Mouse (Mus musculus) gastrocnemius, postnatal 10 days (tissue): ENCODE data around the gene Ehmt1. TPM values are rescaled to one million over a fixed set of nuclear protein-coding genes. Genes with fewer than 3 reads are reported as not detected.
A peak's percentile ranks its signal among the peaks of the same experiment; 100 is the strongest.

Source experiments
- DNase-seq: peaks from one replicate; pipeline ENCODE4 v3.0.0; 2021; ENCODE audit warnings: mixed read lengths
- total RNA-seq, 2 experiments: library from RNA; stranded (reverse); gene quantifications; 2 replicates each; pipeline ENCODE4 v1.2.3; 2021

The Ehmt1 gene
- total RNA-seq, 2 experiments from 2014 or later = 36.3 to 48.6 TPM

GRCm38 (mm10) chr2:24912189-24912588, 7.2 kb downstream of the Ehmt1 start:
- DNase-seq = no peak

DNA sequence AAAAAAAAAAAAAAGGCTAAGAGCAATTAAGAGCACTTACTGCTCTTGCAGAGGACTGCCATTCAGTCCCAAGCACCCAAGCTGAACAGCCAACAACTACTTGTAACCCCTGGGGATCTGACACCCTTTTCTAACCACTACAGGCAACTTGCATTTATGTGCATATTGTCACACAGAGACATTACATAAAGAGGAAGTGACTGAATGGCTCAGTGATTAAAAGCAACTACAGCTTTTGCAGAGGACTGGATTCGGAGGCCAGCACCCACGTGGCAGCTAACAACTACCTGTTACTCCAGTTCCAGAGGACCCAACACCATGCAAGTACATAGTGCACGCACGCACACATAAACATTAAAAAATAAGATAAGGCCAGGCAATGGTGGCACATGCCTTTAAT, 8.9 kb downstream of the Ehmt1 start:
- DNase-seq = no peak

DNA sequence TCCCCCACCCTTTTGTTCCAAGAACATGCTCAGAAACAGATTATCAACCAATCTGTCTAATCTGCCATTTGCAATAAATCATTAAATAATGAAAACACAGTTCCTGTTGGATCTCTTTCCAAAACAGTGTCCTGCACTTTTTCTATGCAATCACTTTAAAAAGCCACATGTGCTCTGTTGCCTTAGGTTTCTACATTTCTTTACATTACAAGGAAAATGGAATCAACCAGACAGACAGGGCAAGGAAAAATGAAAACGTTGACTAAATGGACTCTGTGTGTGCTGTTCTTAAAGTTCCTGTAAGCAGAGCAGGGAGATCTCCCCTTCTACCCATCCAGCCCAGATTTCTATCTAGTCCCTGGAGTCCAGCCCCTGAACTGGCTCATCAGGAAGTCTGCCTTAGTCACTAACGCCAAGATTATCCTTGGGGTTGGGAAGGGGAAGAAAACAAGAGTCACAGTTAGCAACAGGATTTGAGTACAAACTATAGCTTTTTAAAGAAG, 13.7 kb downstream of the Ehmt1 start:
- no peak for DNase-seq

- DNase-seq = no peak
Measured at GRCm38 (mm10) chr2:24904823-24905652, 14.4 kb downstream of the Ehmt1 start.

- DNase-seq = no peak
Measured at GRCm38 (mm10) chr2:24902999-24903398, 16.4 kb downstream of the Ehmt1 start.

GRCm38 (mm10) chr2:24901055-24901454, 18.4 kb downstream of the Ehmt1 start:
- no peak for DNase-seq

- no peak for DNase-seq
Measured at GRCm38 (mm10) chr2:24899292-24899691, 20.1 kb downstream of the Ehmt1 start.

DNA sequence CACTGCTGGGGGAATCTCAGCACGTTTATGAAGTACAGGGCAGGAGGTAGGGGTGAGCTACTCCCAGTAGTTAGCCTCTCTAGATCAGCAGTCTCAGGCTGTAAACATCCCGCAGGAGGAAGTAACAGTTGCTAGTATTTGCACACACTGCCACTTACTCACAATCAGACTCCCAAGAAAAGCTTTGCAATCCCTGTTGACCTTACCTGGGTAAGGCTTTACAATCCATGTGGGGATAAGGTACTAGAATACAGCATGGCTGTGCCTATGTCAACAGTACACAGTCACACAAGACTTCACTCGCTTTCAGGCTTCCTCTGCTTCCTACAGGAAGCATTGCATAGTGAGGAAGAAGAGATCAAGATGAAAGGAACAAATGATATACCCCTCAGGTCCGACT, 22.7 kb downstream of the Ehmt1 start:
- DNase-seq = no peak

GRCm38 (mm10) chr2:24894211-24894610, 25.2 kb downstream of the Ehmt1 start:
- DNase-seq = no peak

DNA sequence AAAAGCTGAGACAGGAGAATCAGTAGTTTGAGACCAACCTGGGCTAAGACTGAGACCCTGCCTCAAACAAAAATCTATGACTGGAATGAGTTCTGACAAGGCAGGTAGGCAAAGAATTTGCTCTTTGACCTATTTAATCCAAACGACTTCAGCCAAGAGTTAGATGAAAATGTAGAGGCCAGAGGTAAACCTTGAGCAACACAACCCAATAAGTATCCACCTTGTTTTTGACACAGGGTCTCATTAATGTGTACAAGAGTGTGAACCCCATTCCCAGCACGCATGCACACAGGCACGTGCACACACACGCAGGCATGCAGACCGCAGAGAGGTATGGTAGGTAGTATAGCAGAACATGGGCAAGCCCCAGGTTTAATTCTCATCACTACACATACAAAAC, 27.1 kb downstream of the Ehmt1 start:
- DNase-seq = no peak

DNA sequence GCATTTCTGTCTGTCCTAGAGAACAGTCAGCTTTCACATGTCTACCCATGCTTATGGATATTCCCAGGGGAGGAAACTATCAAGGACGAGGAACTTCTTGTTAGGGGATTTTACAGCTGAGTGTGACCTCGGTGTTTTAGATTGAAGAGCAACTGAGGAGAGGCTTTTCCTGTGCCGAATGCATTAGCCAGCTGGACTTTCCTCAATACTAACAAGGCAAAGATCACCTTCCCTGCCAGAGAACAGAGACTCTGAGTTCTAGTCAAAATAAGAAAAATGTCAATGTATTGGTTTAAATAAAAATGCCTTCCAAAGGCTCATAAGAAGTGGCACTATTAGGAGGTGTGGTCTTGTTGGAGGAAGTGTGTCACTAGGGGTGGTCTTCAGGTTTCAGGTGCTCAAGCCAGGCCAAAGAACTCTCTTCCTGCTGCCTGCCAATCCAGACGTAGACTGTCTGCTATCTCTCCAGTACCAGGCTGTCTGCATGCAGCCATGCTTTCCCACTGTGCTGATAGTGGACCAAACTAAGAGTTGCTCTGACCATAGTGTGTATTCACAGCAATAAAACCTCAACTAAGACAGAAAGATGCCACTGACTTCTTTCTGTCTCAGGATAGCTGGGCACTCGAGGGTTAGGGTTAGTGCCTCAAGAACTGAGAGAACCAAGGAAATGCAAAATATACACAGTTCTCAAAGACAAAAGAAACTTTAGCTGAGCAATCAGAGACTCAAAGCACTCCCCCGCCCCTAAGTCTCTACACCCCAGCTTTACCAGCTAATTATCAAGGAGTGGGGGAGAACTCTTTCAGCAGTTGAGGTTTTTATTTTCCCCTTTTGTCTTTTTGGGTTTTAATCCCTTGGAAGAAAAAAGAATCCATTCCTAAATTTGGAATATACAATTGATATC, 28.6 kb downstream of the Ehmt1 start:
- no peak for DNase-seq

DNA sequence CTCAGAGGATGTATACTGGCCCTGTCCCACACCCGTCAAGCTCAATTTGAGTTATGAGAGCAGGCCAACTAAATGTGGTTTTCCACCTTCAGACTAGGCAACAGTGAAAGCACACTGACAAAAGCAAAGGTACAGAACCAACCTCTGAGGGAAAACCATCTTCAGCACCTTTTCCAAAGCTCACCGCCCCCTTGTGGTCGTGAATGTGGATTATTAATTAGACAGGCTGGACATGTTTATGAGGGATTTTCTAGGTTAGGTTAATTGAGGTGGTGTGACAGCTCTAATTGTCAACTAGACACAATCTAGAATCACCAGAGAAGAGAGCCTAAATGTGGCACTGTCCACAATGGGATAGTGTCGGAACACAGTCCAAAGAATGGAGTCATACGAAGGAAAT, 30.5 kb downstream of the Ehmt1 start:
- no peak for DNase-seq

DNA sequence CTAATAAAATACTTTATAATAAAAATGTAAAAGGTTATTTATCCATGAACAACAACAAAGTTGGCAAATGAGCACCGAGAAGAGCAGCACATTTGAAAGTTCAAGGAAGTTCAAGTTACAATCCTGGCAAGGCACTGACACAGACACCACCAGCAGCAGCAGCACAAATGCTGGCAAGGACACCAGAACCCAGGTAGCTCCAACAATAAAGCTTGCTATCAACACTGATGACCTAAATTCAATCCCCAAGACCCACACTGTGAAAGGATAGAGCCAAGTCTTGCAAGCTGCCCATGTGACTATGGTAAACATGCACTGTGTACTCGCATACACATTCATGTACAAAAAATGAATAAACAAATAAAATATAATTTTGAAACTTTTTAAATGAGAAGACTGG, 38.7 kb downstream of the Ehmt1 start:
- DNase-seq = no peak

DNA sequence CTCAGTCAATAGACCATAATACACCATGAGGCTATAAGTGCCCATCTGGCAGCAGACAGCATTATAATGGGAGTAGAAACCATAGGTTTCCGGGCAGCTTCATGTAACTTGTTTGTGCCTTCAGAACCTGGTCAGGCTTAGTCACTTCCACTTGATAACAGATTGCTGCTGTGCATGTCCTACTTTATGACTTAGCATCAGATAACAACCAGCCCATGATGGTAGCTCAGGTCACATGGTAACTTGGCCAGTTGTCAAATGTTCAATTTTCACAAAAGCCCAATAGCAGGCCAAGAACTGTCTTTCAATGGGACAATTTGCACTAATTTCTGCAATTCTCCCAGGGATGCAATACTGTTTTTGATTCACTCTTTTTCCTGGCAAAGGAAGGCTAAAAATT, 48.5 kb downstream of the Ehmt1 start:
- no peak for DNase-seq

DNA sequence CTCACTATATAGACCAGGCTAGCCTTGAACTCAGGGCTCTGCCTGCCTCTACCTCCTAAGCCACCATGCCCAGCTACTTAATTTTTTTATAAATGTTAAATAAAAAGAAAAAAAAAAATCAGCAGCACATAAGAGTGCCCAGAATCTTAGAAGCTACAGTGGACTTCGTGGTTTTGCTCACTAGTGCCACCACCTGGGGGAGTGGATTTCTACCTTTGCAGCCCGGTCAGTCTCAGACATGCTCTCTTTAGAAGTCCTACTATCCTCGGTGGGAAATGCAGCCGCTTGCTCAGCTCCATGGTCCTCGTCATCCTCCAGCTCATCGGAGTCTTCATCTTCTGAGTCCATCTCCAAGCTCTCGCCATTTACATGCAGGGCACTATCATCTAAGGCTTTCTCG, 56.4 kb downstream of the Ehmt1 start:
- peak; percentile 8 for DNase-seq

GRCm38 (mm10) chr2:24852408-24852807, 67.0 kb downstream of the Ehmt1 start:
- no peak for DNase-seq

GRCm38 (mm10) chr2:24846557-24846956, 72.9 kb downstream of the Ehmt1 start:
- no peak for DNase-seq

DNA sequence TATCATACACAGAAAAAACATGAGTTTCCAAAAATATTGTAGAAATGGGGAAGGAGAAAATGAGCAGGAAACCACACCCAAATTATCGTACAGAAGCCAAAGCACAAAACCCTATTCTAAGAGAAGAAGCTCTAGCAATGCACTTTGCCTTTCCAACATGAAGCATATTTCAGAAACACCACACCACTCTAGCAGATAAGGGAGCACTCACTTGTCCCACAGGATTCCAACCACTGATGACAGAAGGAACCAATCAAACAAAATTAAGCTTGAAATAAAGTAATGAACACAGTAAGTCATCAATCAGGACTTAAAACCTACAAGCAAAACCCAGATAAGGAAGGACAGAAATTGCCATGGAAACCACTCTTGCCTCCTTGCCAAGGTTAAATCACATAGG, 74.2 kb downstream of the Ehmt1 start:
- no peak for DNase-seq

GRCm38 (mm10) chr2:24830614-24831013, 88.8 kb downstream of the Ehmt1 start:
- DNase-seq = no peak

- DNase-seq = no peak
Measured at GRCm38 (mm10) chr2:24809746-24810145, 109.7 kb downstream of the Ehmt1 start.

DNA sequence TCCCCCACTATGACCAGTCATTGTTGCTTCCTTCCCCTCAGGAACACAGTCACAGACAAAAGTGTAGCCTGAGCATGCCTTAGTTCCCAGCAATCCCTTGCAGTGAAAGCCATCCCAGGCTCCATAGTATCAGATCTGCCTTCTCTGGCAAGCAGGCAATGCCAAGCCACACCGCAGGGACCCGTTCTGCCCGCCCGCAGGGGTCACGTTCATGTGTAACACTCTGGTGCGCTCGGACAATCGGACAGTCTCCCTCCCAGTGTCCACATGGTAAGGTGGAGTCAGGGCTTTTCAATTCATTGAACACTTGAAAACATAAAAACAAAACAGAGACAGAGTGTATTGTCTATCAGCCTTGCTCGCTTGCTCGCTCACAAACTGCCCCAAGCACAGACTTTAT, 111.7 kb downstream of the Ehmt1 start:
- DNase-seq = no peak

DNA sequence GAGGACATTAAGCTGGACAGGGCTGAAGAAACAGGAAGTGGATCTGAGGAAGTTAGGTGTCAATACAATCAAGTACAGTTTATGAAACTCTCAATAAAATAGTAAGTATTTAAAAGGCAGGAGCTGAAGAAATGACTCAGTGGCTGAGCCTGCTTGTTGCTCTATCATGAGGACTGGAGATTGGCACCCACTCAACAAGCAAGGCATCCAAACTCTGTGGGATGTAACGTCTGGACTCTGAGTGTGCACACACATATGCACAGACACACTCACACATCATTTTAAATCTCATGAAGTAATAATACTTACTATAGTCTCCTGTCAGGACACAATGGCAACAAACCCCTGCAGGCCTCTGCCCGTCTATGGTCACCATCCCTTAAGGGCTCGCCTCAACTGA, 112.4 kb downstream of the Ehmt1 start:
- no peak for DNase-seq

DNA sequence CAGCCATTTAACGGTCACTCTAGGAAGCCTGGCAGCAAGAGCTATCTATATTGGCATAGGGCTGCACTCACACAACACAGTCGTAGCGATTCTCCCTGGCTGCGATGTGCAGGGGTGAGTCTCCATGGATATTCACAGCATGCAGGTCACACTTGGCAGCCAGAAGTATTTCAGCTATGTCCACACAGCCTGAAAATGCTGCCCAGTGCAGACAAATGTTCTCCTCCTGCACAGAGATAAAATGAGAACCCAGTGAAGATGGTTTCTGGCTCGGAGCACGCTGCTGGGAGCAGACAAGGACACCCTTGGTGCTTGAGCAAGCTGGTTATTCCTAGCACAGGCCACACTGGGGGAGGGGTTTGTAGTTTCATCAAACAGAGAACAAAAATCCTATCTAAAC, 113.3 kb downstream of the Ehmt1 start:
- DNase-seq = peak; percentile 11
